Mouse (Mus musculus) embryonic facial prominence, embryonic 14.5 days (tissue): Measurements from ENCODE around the gene Tes3-ps. TPM values are rescaled to one million over a fixed set of nuclear protein-coding genes. Genes with fewer than 3 reads are reported as not detected.

ENCODE experiments used
- ATAC-seq: fragments of 200-750 bp; cut with Nextera tagmentation; 2 replicates; pipeline ENCODE4 v1.8.0; 2017; ENCODE audit warnings: low read depth, moderate number of reproducible peaks, moderate TSS enrichment
- DNase-seq: peaks from one replicate; pipeline ENCODE4 v3.0.0-alpha.2; 2015; ENCODE audit warnings: low spot score
- H3K27ac ChIP-seq: fragments of 300-500 bp; sonication (generic); replicated peaks from 2 replicates; pipeline ENCODE4 v1.5.1; 2014; ENCODE audit warnings: low read depth, mild to moderate bottlenecking, low read length, moderate library complexity
- H3K27me3 ChIP-seq: fragments of 300-500 bp; sonication (generic); replicated peaks from 2 replicates; pipeline ENCODE4 v1.6.1; 2014; ENCODE audit warnings: low read length; ENCODE audit not compliant: control insufficient read depth, insufficient read depth
- H3K36me3 ChIP-seq: fragments of 300-500 bp; sonication (generic); 2 replicates; pipeline ENCODE4 v1.6.1; 2014; ENCODE audit warnings: low read length, mixed read lengths; ENCODE audit not compliant: control insufficient read depth, insufficient read depth
- H3K4me1 ChIP-seq: fragments of 300-500 bp; sonication (generic); 2 replicates; pipeline ENCODE4 v1.6.1; 2014; ENCODE audit warnings: antibody characterized with exemption, low read length; ENCODE audit not compliant: control insufficient read depth, insufficient read depth
- H3K4me2 ChIP-seq: fragments of 300-500 bp; sonication (generic); 2 replicates; pipeline ENCODE4 v1.6.1; 2014; ENCODE audit warnings: low read depth, mild to moderate bottlenecking, low read length, moderate library complexity, mixed read lengths
- H3K4me3 ChIP-seq: fragments of 300-500 bp; sonication (generic); 2 replicates; pipeline ENCODE4 v1.5.1; 2014; ENCODE audit warnings: low read depth, mild to moderate bottlenecking, low read length
- H3K9ac ChIP-seq: fragments of 300-500 bp; sonication (generic); 2 replicates; pipeline ENCODE4 v1.6.1; 2014; ENCODE audit warnings: low read depth, mild to moderate bottlenecking, low read length, moderate library complexity, mixed read lengths
- H3K9me3 ChIP-seq: fragments of 300-500 bp; sonication (generic); 2 replicates; pipeline ENCODE4 v1.6.1; 2016; ENCODE audit warnings: low read length; ENCODE audit not compliant: control insufficient read depth
- WGBS: fragments of 180-500 bp; shearing (Covaris S2); extraction: QIAGEN DNeasy Blood & Tissue Kit; methylation state at CpG from one replicate; pipeline ENCODE4 v1.1.7; 2014; 5-methylcytosine and 5-hydroxymethylcytosine counted together
- polyA plus RNA-seq: library from polyadenylated mRNA; unstranded; fragments of >200 nt; fragmentation: Nextera tagmentation; extraction: Ambion mirVana; gene quantifications from 2 replicates; pipeline ENCODE4 v1.2.1, GENCODE M21; 2014

Gene Tes3-ps
- 0.81 and 0.97 TPM in 2 replicates for polyA plus RNA-seq

DNA sequence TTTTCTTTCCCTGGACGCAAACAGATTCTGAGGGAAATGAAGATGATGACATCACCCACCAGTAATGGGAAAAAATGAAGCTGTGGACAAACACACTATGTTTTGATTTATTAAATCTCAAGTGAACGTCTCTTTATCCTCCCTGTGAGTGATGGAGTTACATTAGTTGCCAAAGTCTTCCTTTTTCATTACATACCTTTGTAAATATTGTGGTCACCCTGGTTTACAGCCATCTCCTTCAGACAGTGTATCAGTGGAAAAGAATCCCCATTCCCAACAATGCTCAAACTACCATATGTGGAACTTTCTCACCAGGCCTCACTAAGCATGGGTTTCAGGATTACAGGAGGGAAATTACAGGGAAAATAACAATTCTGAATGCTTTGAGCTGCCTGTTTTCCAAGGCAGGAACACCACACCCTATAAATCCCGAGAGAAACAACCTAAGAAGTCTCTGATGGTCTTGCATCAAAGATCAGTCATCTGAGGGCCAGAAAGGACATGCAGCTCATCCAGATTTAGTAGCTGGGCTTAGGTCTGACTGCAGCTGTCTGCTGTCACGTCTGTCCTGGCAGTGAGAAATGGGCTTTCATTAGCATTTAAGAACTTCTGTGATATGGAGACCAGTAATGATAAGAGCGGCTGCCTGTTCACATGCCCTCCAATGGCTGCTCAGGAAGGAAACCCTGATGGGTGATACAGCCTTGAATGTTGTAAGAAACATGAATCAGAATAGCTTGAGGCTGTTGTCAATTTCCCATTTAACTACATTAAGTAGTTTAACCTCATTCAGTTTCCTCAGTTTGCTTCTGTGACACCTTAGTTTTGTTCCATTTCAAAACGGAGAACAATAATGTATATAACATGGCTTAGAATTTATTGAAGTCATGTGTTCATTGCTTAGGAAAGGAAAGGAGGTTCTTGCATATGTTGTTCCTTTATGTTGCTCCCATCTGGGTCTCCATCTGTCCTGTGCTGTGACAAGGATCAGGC, at the start of gene Tes3-ps:
Gene Tes3-ps (plus strand): TSS at position 943 of the 993 bp plus-strand sequence.
- Histone ChIP-seq H3K27me3 (no peaks in the 10 kb centered on the region), H3K4me1 (peaks cover 4% of the 10 kb centered on the region; the same call in 1 of the 2 replicates), H3K4me2 (no peak within 1 kb of the TSS), H3K9ac (no peak within 1 kb of the TSS), H3K36me3 (no peaks in the 10 kb centered on the region), H3K27ac (peak within 1 kb of the TSS; percentile 28; the same call in 1 of the 2 replicates), H3K4me3 (no peak within 1 kb of the TSS), H3K9me3 (no peaks in the 10 kb centered on the region)
- DNase-seq: peak; percentile 43
- 60% methylated on average over 6 of the region's 6 CpGs for WGBS
- ATAC-seq: peak; percentile 33; the same call in 1 of the 2 replicates

DNA sequence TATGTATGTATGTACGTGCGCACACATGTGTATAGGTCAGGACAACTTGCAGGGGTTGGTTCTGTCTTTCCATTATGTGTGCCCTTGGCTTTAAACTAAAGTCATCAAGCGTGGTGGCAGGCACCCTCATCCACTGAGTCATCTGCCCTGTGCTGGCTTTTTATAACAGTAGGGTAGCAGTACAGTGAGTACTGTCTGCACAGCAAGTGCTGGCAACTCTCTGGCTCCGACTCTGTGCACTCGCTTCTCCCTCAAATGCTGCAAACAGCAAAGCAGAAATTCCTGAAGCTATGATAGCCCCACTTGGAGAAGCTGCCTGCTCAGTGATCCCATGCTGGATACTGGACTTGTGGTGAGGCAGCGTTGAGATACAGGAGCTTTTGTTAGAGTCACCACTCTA, 48.7 kb upstream of the Tes3-ps start:
- Histone ChIP-seq H3K4me1 (no peaks in the 10 kb centered on the region), H3K36me3 (peaks cover 49% of the 10 kb centered on the region), H3K4me2 (no peak overlapping the region), H3K9ac (no peak overlapping the region), H3K27me3 (no peaks in the 10 kb centered on the region), H3K4me3 (no peak overlapping the region), H3K27ac (no peak overlapping the region), H3K9me3 (no peaks in the 10 kb centered on the region)
- 93% methylated on average over 6 of the region's 6 CpGs for WGBS
- DNase-seq: no peak
- ATAC-seq: no peak

DNA sequence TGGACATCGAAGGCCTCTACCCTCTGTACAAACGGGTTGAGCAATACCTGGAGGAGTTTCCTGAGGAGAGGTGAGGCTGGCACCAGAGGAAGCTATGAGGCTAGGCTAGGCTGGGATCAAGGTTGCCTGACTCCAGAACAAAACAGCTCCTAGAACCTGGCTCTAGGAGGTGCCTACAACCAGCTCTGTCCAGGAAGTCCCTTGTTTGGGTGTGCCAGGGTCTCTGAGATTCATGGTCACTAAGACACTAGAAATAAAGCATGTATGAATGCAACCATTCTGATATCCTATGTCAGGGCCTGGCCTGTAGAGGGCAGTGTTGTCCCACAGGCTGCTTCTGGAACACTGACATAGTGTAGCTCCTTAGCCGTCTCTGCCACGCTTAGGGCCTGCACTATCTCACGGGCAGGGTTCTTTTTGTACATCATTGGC, 43.8 kb upstream of the Tes3-ps start:
- Histone ChIP-seq H3K9ac (no peak overlapping the region), H3K27me3 (no peaks in the 10 kb centered on the region), H3K9me3 (no peaks in the 10 kb centered on the region), H3K4me2 (no peak overlapping the region), H3K4me1 (no peaks in the 10 kb centered on the region), H3K27ac (no peak overlapping the region), H3K36me3 (peaks cover 58% of the 10 kb centered on the region), H3K4me3 (no peak overlapping the region)
- ATAC-seq: peak; percentile 95
- WGBS: 32% methylated on average over 5 of the region's 5 CpGs
- DNase-seq: peak; percentile 90

DNA sequence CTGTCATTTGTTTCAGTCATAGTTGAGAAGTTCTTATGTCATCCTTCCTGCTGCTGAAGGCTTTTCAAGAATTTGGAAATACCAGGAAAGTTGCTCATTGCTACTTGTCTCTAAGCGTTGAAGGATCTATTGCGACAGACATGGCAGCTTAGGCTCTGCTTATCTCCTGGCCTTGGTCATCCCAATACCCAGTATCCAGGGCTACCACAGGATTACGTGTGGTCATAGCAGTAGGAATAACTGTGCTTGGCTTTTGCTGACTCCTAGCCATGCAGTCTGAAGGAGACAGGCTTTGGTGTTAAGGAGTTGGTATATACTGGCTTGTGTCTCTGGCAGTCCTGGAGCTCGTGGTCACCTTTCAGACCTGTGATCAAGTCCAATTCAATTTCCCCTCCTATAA, 32.8 kb upstream of the Tes3-ps start:
- Histone ChIP-seq H3K4me1 (no peaks in the 10 kb centered on the region), H3K4me3 (no peak overlapping the region), H3K36me3 (peaks cover 49% of the 10 kb centered on the region), H3K4me2 (no peak overlapping the region), H3K9me3 (no peaks in the 10 kb centered on the region), H3K27me3 (no peaks in the 10 kb centered on the region), H3K27ac (peak overlapping the region; percentile 72), H3K9ac (no peak overlapping the region)
- no peak for ATAC-seq
- no peak for DNase-seq
- WGBS: 91% methylated on average over 4 of the region's 4 CpGs

DNA sequence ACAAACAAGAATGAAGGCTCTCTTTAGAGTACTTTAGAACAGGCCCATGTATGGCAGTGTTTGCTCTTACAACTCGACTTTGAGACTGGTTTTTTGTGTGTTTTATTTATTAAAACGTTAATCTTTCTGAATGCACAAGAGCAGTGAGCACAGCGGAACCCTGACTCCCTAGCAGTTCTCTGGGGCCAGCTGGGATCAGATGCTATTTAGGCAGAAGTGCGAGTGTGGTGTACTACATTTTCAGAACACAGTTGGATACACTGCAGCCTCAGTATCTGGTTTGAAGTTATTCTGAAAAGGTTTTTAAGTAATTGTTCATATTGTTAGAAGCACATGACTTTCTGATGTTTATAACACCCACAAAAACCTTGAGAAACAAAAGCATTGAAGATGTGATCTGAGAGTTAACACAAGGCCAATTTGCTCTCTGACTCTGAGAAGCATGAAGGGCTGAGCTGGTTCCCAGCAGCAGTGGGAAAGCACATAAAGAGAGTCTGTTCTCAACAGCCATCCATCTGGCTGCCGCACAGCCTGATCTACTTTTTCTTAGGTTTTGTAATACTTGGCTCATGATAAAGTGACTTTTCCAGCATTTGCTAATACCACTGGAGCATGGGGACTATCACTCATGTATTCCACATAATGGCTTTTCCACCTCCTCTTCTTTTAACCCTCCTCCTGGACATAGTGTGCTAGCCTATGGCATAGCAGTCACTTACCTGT, 32.3 kb upstream of the Tes3-ps start:
- H3K36me3 ChIP-seq: peaks cover 55% of the 10 kb centered on the region
- ATAC-seq (0 out of 2 replicates have a peak, but pooled peaks have one; percentile 31), DNase-seq (peak; percentile 50)
- H3K4me1 ChIP-seq: peaks cover 2% of the 10 kb centered on the region
- H3K9ac ChIP-seq: no peak overlapping the region
- H3K9me3 ChIP-seq: no peaks in the 10 kb centered on the region
- H3K27ac ChIP-seq: peak overlapping the region; percentile 72
- no peak overlapping the region for H3K4me3 ChIP-seq
- 73% methylated on average over 5 of the region's 5 CpGs for WGBS
- no peaks in the 10 kb centered on the region for H3K27me3 ChIP-seq
- H3K4me2 ChIP-seq: no peak overlapping the region

DNA sequence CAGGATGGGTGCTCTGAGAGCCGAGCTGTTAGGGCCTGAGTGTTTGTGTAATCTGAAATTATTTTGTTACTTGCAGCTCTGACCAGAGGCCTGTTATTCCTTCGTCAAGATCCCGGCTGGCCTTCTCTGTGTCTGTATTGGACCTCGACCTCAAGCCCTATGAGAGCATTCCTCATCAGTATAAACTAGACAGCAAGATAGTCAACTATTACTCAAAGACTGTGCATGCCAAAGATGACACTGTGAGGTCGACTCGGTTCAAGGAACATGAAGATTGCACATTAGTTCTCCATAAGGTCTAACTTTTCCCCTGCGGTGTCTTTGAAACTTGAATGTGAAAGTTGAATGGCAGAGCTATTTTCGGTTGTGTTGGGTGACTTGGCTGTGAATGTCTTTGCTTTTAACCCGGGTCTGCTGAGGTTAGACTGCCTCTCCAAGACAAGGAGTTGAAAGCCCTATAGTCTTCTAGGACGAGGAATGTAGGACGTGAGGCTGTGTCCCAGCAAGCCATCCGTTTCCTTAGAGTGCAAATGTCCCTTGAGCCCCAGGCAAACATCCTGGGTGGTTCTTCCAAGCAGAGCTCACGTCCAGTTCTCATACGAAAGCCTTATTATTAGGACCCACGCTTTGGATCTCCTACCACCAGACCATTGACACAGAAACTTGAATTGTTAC, 31.5 kb upstream of the Tes3-ps start:
- H3K9ac ChIP-seq: no peak overlapping the region
- no peak overlapping the region for H3K4me2 ChIP-seq
- H3K9me3 ChIP-seq: no peaks in the 10 kb centered on the region
- DNase-seq (no peak), ATAC-seq (no peak)
- H3K4me1 ChIP-seq: peaks cover 9% of the 10 kb centered on the region
- H3K36me3 ChIP-seq: peaks cover 55% of the 10 kb centered on the region
- WGBS: 83% methylated on average over 15 of the region's 15 CpGs
- H3K27ac ChIP-seq: peak overlapping the region; percentile 44; the same call in 1 of the 2 replicates
- H3K27me3 ChIP-seq: no peaks in the 10 kb centered on the region
- H3K4me3 ChIP-seq: no peak overlapping the region

DNA sequence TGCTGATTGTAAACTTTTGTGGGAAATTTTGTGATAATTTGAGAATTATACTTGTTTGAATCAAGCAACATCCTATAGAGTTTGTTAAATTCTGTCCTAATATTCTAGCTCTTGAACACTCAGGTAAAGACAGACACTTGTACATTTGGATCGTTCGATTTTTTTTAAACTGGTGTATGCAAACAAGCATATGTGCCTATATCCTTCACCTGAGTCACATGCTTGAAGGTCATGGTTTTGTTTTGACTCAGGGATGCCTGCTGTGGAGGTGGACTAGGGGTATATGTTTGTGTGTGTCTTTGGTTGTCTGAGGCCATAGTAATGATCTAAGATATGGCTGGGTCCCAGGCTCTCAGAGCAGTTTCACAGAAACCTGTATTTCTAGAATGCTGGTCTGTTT, 30.2 kb upstream of the Tes3-ps start:
- no peak overlapping the region for H3K4me3 ChIP-seq
- H3K27me3 ChIP-seq: no peaks in the 10 kb centered on the region
- H3K4me2 ChIP-seq: no peak overlapping the region
- H3K9me3 ChIP-seq: no peaks in the 10 kb centered on the region
- peaks cover 52% of the 10 kb centered on the region for H3K36me3 ChIP-seq
- H3K27ac ChIP-seq: no peak overlapping the region
- 94% methylated on average over 2 of the region's 2 CpGs for WGBS
- no peak for ATAC-seq
- no peak for DNase-seq
- peaks cover 22% of the 10 kb centered on the region for H3K4me1 ChIP-seq
- no peak overlapping the region for H3K9ac ChIP-seq

DNA sequence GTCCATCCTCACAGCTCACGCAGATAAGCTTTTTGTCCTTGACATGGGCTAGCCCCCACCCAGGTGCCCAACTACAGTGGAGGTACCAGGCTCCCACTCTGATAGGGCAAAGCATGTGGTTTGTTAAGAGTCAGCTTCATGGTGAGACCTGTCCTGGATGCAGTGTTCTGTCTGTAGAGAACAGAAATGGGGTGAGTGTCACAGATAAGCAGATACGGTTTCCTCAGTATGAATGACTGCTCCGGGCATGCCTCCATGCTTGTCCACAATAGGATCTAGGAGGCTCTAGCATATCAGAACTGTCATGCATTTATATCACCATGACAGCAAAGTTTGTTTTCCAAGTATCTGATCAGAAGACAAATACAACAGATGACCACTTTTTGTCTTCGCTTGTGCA, 27.2 kb upstream of the Tes3-ps start:
- Histone ChIP-seq H3K36me3 (peaks cover 40% of the 10 kb centered on the region), H3K9me3 (no peaks in the 10 kb centered on the region), H3K27me3 (no peaks in the 10 kb centered on the region), H3K4me3 (no peak overlapping the region), H3K9ac (no peak overlapping the region; the same call in 1 of the 2 replicates), H3K4me1 (peaks cover 25% of the 10 kb centered on the region), H3K4me2 (0 out of 2 replicates have a peak overlapping the region, but pooled peaks have one; percentile 13), H3K27ac (peak overlapping the region; percentile 82)
- 92% methylated on average over 4 of the region's 4 CpGs for WGBS
- no peak for DNase-seq
- no peak for ATAC-seq
